Mouse (Mus musculus) small intestine, adult 2 months (tissue): ENCODE data around the gene Ikbke. TPM values are rescaled to one million over a fixed set of nuclear protein-coding genes. Genes with fewer than 3 reads are reported as not detected.
"Not testable (repeated sequence)": the region's sequence is repeated elsewhere in the genome, so short reads cannot be mapped to it uniquely, and the experiment has no call there.

ENCODE experiments used
- H3K27ac ChIP-seq: fragments of 200-500 bp; 2 replicates; pipeline ENCODE4 v1.5.1; 2012; ENCODE audit warnings: low read depth, low read length, control low read depth, inconsistent platforms; ENCODE audit not compliant: insufficient read depth
- H3K27me3 ChIP-seq: fragments of 200-500 bp; 2 replicates; pipeline ENCODE4 v1.6.1; 2012; ENCODE audit warnings: mild to moderate bottlenecking, moderate library complexity, low read length, inconsistent platforms; ENCODE audit not compliant: control insufficient read depth, insufficient read depth
- H3K36me3 ChIP-seq: fragments of 200-500 bp; 2 replicates; pipeline ENCODE4 v1.6.1; 2012; ENCODE audit warnings: mild to moderate bottlenecking, low read length, control low read depth, inconsistent platforms; ENCODE audit not compliant: control insufficient read depth, insufficient read depth
- H3K4me1 ChIP-seq: fragments of 200-500 bp; 2 replicates; pipeline ENCODE4 v1.6.1; 2012; ENCODE audit warnings: low read length, inconsistent platforms, mixed read lengths; ENCODE audit not compliant: control insufficient read depth, insufficient read depth, insufficient read length
- H3K4me3 ChIP-seq: fragments of 200-500 bp; 2 replicates; pipeline ENCODE4 v1.5.1; 2012; ENCODE audit warnings: low read depth, mild to moderate bottlenecking, control low read depth, inconsistent platforms, low read length, moderate library complexity
- CTCF ChIP-seq: fragments of 200-500 bp; IDR thresholded peaks from 2 replicates; pipeline ENCODE4 v1.5.1; 2012; ENCODE audit warnings: low read depth, mild to moderate bottlenecking, control low read depth, inconsistent platforms, low read length, moderate library complexity, mixed read lengths; ENCODE audit not compliant: insufficient replicate concordance, insufficient read length; ENCODE audit errors: extremely low read depth
- POLR2A ChIP-seq: fragments of 200-500 bp; IDR thresholded peaks from 2 replicates; pipeline ENCODE4 v1.6.1; 2012; ENCODE audit warnings: low read depth, mild to moderate bottlenecking, control low read depth, inconsistent platforms, low read length, moderate library complexity
- WGBS: fragments of 180-500 bp; shearing (Covaris S2); methylation state at CpG from one replicate; pipeline ENCODE4 v1.1.7; 2018; 5-methylcytosine and 5-hydroxymethylcytosine counted together
- polyA plus RNA-seq: library from polyadenylated mRNA; depleted of rRNA; stranded (reverse); fragments of >200 nt; gene quantifications from 2 replicates; pipeline ENCODE4 v1.2.3, GENCODE M21; 2012

Gene Ikbke
- polyA plus RNA-seq, 1 experiment = 43.9 TPM

- TF ChIP-seq CTCF (peak; percentile 84; the same call in 1 of the 2 replicates), POLR2A (no peak)
- peaks cover 44% of the 10 kb centered on the region for H3K36me3 ChIP-seq
- peaks cover 3% of the 10 kb centered on the region; the same call in 1 of the 2 replicates for H3K4me1 ChIP-seq
- no peak overlapping the region for H3K4me3 ChIP-seq
- no peaks in the 10 kb centered on the region for H3K27me3 ChIP-seq
- 63% methylated on average over 22 of the region's 22 CpGs for WGBS
- no peak overlapping the region for H3K27ac ChIP-seq
Measured at GRCm38 (mm10) chr1:131269797-131270578, 9.4 kb downstream of the Ikbke start.

- peaks cover 48% of the 10 kb centered on the region for H3K36me3 ChIP-seq
- H3K27ac ChIP-seq = no peak overlapping the region
- no peaks in the 10 kb centered on the region for H3K27me3 ChIP-seq
- TF ChIP-seq CTCF = no peak
- no peak overlapping the region for H3K4me3 ChIP-seq
- H3K4me1 ChIP-seq = no peaks in the 10 kb centered on the region
- WGBS = 88% methylated on average over 10 of the region's 10 CpGs
Measured at GRCm38 (mm10) chr1:131268776-131269175, 10.6 kb downstream of the Ikbke start.

DNA sequence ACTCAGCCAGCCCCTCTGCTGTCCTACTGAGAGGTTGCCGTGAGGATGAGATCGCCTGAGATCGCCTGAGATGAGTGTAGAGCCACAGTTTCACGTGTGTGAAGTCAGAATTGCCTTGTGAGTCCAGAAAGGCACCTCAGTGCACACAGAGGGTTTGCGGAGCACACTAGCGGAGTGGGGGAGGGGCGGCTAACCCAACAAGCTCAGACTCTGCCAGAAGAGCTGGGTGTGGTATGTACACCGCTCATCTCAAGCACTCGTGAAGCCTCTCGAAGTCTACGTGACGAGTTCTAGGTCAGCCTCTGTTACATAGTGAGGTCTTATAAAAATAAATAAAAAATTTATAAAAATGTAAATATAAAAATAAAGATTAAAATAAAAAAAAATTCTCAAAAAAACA is 15.5 kb downstream of the Ikbke start:
- Histone ChIP-seq H3K27me3 (no peaks in the 10 kb centered on the region), H3K4me1 (no peaks in the 10 kb centered on the region), H3K36me3 (peaks cover 45% of the 10 kb centered on the region), H3K27ac (no peak overlapping the region), H3K4me3 (no peak overlapping the region)
- 89% methylated on average over 12 of the region's 12 CpGs for WGBS
- TF ChIP-seq POLR2A (no peak), CTCF (no peak)

DNA sequence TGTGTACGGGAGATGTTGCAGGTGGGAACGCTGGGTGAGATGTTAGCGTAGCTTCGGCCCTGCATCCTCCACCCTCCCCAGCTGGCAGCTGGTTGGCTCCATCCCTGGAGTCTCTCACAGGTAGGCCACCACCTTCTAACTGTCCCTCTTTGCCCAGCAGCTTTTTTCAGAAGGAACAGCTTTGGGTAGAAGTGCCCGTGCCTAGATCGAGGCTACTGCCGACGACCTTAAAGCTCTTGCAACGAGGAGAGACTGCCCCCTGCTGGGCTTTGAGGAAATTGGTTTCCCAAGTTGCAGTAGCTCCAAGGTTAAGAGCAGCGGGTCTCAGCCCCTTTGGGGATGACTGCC is 19.1 kb downstream of the Ikbke start:
- H3K27me3 ChIP-seq = no peaks in the 10 kb centered on the region
- no peak overlapping the region for H3K4me3 ChIP-seq
- H3K27ac ChIP-seq = no peak overlapping the region
- WGBS = 45% methylated on average over 10 of the region's 10 CpGs
- peaks cover 57% of the 10 kb centered on the region for H3K36me3 ChIP-seq
- H3K4me1 ChIP-seq = no peaks in the 10 kb centered on the region
- TF ChIP-seq POLR2A (no peak), CTCF (peak; percentile 78)

GRCm38 (mm10) chr1:131259632-131260308 is 19.6 kb downstream of the Ikbke start:
- Histone ChIP-seq H3K4me3 (no peak overlapping the region), H3K36me3 (peaks cover 62% of the 10 kb centered on the region), H3K27ac (no peak overlapping the region), H3K4me1 (no peaks in the 10 kb centered on the region), H3K27me3 (no peaks in the 10 kb centered on the region)
- WGBS = 87% methylated on average over 10 of the region's 10 CpGs
- TF ChIP-seq POLR2A (no peak), CTCF (no peak)

DNA sequence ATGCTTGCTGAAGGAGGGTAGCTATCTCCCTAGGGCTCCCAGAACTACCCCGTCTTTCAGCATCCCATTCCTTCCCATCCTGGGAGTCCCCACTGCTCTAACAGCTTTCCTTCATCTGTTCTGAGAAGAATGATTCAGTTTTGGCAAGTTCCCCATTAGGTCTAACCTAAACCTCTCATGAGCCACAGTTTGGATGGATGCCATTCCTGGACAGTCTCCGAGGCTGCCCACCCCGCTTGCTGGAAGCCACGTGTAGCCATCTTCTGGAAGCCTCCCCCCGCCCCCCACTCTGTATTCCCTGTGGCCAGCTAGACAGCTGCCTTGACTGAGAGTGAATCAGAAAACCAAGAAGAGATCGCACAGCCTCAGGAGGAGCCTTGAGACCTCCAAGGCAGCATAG is 22.1 kb downstream of the Ikbke start:
- Histone ChIP-seq H3K27me3 (no peaks in the 10 kb centered on the region), H3K4me3 (no peak overlapping the region), H3K4me1 (peaks cover 2% of the 10 kb centered on the region; the same call in 1 of the 2 replicates), H3K36me3 (peaks cover 56% of the 10 kb centered on the region), H3K27ac (no peak overlapping the region)
- WGBS = 90% methylated on average over 6 of the region's 6 CpGs
- TF ChIP-seq POLR2A (no peak), CTCF (no peak)

DNA sequence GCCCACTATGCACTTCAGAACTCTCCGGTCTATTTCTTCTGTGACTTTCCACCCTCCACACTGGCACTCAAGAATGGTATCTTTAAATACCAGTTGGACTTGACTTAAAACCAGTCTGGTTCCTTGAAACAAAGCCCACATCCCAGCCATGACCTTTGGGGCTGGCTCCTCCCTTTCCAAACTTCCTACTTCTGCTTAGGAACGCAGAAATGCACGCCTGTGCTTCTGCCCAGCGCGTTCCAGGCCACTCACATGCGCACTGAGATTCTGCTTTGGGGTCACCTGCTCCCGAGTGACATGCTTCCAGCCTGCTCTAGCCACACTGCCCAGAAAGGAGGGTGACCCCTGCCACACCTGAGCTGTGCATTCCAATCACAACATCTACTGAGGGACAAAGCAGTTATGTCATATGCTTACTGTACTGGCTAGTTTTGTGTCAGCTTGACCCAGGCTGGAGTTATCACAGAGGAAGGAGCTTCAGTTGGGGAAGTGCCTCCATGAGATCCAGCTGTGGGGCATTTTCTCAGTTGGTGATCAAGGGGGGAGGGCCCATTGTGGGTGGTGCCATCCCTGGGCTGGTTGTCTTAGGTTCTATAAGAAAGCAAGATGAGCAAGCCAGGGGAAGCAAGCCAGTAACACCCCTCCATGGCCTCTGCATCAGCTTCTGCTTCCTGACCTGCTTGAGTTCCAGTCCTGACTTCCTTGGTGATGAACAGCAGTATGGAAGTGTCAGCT is 26.7 kb downstream of the Ikbke start:
- 44% methylated on average over 7 of the region's 7 CpGs for WGBS
- H3K4me3 ChIP-seq, H3K27me3 ChIP-seq, H3K27ac ChIP-seq, H3K4me1 ChIP-seq: not testable (repeated sequence)
- peaks cover 27% of the 10 kb centered on the region for H3K36me3 ChIP-seq
